Mouse (Mus musculus) midbrain, postnatal 0 days (tissue): ENCODE results near the gene Siah3. TPM values are rescaled to one million over a fixed set of nuclear protein-coding genes. Genes with fewer than 3 reads are reported as not detected.
A peak's percentile ranks its signal among the peaks of the same experiment; 100 is the strongest.

Experiments used
- ATAC-seq: fragments of 200-750 bp; cut with Nextera tagmentation; 2 replicates; pipeline ENCODE4 v1.8.0; 2017; ENCODE audit warnings: moderate number of reproducible peaks, mild to moderate bottlenecking, moderate TSS enrichment, moderate library complexity; ENCODE audit not compliant: low FRiP score
- DNase-seq: peaks from one replicate; pipeline ENCODE4 v3.0.0-alpha.2; 2015; ENCODE audit warnings: low spot score
- H3K27ac ChIP-seq: fragments of 300-500 bp; sonication (generic); 2 replicates; pipeline ENCODE4 v1.5.1; 2014; ENCODE audit warnings: low read depth, mild to moderate bottlenecking, low read length, mixed read lengths
- H3K27me3 ChIP-seq: fragments of 300-500 bp; sonication (generic); 2 replicates; pipeline ENCODE4 v1.6.1; 2014; ENCODE audit warnings: low read length, control low read depth, mixed read lengths; ENCODE audit not compliant: insufficient read depth
- H3K36me3 ChIP-seq: fragments of 300-500 bp; sonication (generic); 2 replicates; pipeline ENCODE4 v1.6.1; 2014; ENCODE audit warnings: low read length, control low read depth, mixed read lengths; ENCODE audit not compliant: insufficient read depth
- H3K4me1 ChIP-seq: fragments of 300-500 bp; sonication (generic); 2 replicates; pipeline ENCODE4 v1.6.1; 2014; ENCODE audit warnings: mild to moderate bottlenecking, control low read depth, antibody characterized with exemption, low read length, mixed read lengths; ENCODE audit not compliant: insufficient read depth
- H3K4me2 ChIP-seq: fragments of 300-500 bp; sonication (generic); 2 replicates; pipeline ENCODE4 v1.6.1; 2014; ENCODE audit warnings: low read depth, mild to moderate bottlenecking, low read length, mixed read lengths; ENCODE audit not compliant: poor library complexity, severe bottlenecking
- H3K4me3 ChIP-seq: fragments of 300-500 bp; sonication (generic); 2 replicates; pipeline ENCODE4 v1.5.1; 2014; ENCODE audit warnings: low read depth, mild to moderate bottlenecking, low read length, moderate library complexity
- H3K9ac ChIP-seq: fragments of 300-500 bp; sonication (generic); replicated peaks from 2 replicates; pipeline ENCODE4 v1.6.1; 2014; ENCODE audit warnings: mild to moderate bottlenecking, low read length, moderate library complexity, mixed read lengths; ENCODE audit not compliant: poor library complexity, severe bottlenecking
- H3K9me3 ChIP-seq: fragments of 300-500 bp; sonication (generic); 2 replicates; pipeline ENCODE4 v1.6.1; 2016; ENCODE audit warnings: low read length, control low read depth
- CTCF ChIP-seq: IDR thresholded peaks from 2 replicates; pipeline ENCODE4 v1.5.1; 2016; ENCODE audit warnings: antibody characterized with exemption, mild to moderate bottlenecking
- WGBS: fragments of 180-500 bp; shearing (Covaris S2); extraction: QIAGEN DNeasy Blood & Tissue Kit; methylation state at CpG from one replicate; pipeline ENCODE4 v1.1.7; 2014; 5-methylcytosine and 5-hydroxymethylcytosine counted together
- polyA plus RNA-seq: library from polyadenylated mRNA; unstranded; fragments of >200 nt; fragmentation: Nextera tagmentation; extraction: Ambion mirVana; gene quantifications from 2 replicates; pipeline ENCODE4 v1.2.1, GENCODE M21; 2015
- total RNA-seq: library from RNA; depleted of rRNA; stranded (reverse); fragments of >200 nt; gene quantifications from 2 replicates; pipeline ENCODE4 v1.2.3, GENCODE M21; 2014

The Siah3 gene
- total and polyA plus RNA-seq, 2 experiments from 2014 or later, result 2.5 to 9.2 TPM

- Histone ChIP-seq H3K36me3 (no peaks in the 10 kb centered on the region), H3K4me2 (peak overlapping the region; percentile 20; the same call in 1 of the 2 replicates), H3K4me1 (peaks cover 4% of the 10 kb centered on the region; the same call in 1 of the 2 replicates), H3K27ac (no peak overlapping the region), H3K9me3 (no peaks in the 10 kb centered on the region), H3K27me3 (no peaks in the 10 kb centered on the region), H3K9ac (no peak overlapping the region), H3K4me3 (no peak overlapping the region)
- TF ChIP-seq CTCF, result no peak
- no peak for ATAC-seq
- DNase-seq, result peak; percentile 67
- WGBS, result 34% methylated on average over 3 of the region's 3 CpGs
Measured at GRCm38 (mm10) chr14:75459991-75460390, 4.2 kb downstream of the Siah3 start.

GRCm38 (mm10) chr14:75460436-75460835 lies 4.7 kb downstream of the Siah3 start:
- WGBS, result 54% methylated on average over 3 of the region's 3 CpGs
- H3K9ac ChIP-seq, result no peak overlapping the region
- no peak overlapping the region for H3K4me3 ChIP-seq
- no peak for TF ChIP-seq CTCF
- H3K27ac ChIP-seq, result no peak overlapping the region
- H3K27me3 ChIP-seq, result no peaks in the 10 kb centered on the region
- H3K36me3 ChIP-seq, result no peaks in the 10 kb centered on the region
- DNase-seq (no peak), ATAC-seq (no peak)
- no peaks in the 10 kb centered on the region for H3K9me3 ChIP-seq
- peaks cover 4% of the 10 kb centered on the region; the same call in 1 of the 2 replicates for H3K4me1 ChIP-seq
- H3K4me2 ChIP-seq, result no peak overlapping the region

- H3K36me3 ChIP-seq, result no peaks in the 10 kb centered on the region
- peaks cover 4% of the 10 kb centered on the region; the same call in 1 of the 2 replicates for H3K4me1 ChIP-seq
- 84% methylated on average over 4 of the region's 4 CpGs for WGBS
- H3K9me3 ChIP-seq, result no peaks in the 10 kb centered on the region
- H3K4me3 ChIP-seq, result no peak overlapping the region
- no peak overlapping the region for H3K27ac ChIP-seq
- no peak for TF ChIP-seq CTCF
- ATAC-seq, result no peak
- DNase-seq, result no peak
- no peak overlapping the region for H3K9ac ChIP-seq
- H3K4me2 ChIP-seq, result no peak overlapping the region
- no peaks in the 10 kb centered on the region for H3K27me3 ChIP-seq
Measured at GRCm38 (mm10) chr14:75461770-75462169, 6.0 kb downstream of the Siah3 start.

GRCm38 (mm10) chr14:75463171-75463570 lies 7.4 kb downstream of the Siah3 start:
- DNase-seq (no peak), ATAC-seq (no peak)
- Histone ChIP-seq H3K9ac (no peak overlapping the region), H3K27ac (no peak overlapping the region), H3K4me1 (peaks cover 4% of the 10 kb centered on the region; the same call in 1 of the 2 replicates), H3K36me3 (no peaks in the 10 kb centered on the region), H3K9me3 (no peaks in the 10 kb centered on the region), H3K4me2 (no peak overlapping the region), H3K27me3 (no peaks in the 10 kb centered on the region), H3K4me3 (no peak overlapping the region)
- TF ChIP-seq CTCF, result no peak
- 78% methylated on average over 4 of the region's 4 CpGs for WGBS

- no peak overlapping the region for H3K27ac ChIP-seq
- DNase-seq (no peak), ATAC-seq (no peak)
- no peaks in the 10 kb centered on the region for H3K9me3 ChIP-seq
- no peaks in the 10 kb centered on the region for H3K27me3 ChIP-seq
- H3K36me3 ChIP-seq, result no peaks in the 10 kb centered on the region
- no peak overlapping the region for H3K4me2 ChIP-seq
- WGBS, result 88% methylated on average over 4 of the region's 4 CpGs
- no peaks in the 10 kb centered on the region for H3K4me1 ChIP-seq
- no peak for TF ChIP-seq CTCF
- H3K4me3 ChIP-seq, result no peak overlapping the region
- H3K9ac ChIP-seq, result no peak overlapping the region
Measured at GRCm38 (mm10) chr14:75468941-75469340, 13.2 kb downstream of the Siah3 start.

- no peak for TF ChIP-seq CTCF
- H3K4me3 ChIP-seq, result no peak overlapping the region
- no peaks in the 10 kb centered on the region for H3K4me1 ChIP-seq
- no peaks in the 10 kb centered on the region for H3K36me3 ChIP-seq
- DNase-seq, result peak; percentile 74
- no peak overlapping the region for H3K9ac ChIP-seq
- ATAC-seq, result no peak
- 59% methylated on average over 9 of the region's 9 CpGs for WGBS
- H3K27me3 ChIP-seq, result no peaks in the 10 kb centered on the region
- H3K4me2 ChIP-seq, result no peak overlapping the region
- H3K9me3 ChIP-seq, result no peaks in the 10 kb centered on the region
- H3K27ac ChIP-seq, result no peak overlapping the region
Measured at GRCm38 (mm10) chr14:75473061-75473930, 17.5 kb downstream of the Siah3 start.
